Mouse (Mus musculus): ENCODE measurements at regions not wholly inside any gene's neighbourhood (a gene's known extent, or its start where the extent isn't known, plus 50 kb on each side); places are given as distances from the start of the nearest gene placed in this dataset.

GRCm38 (mm10) chr9:32032521-32033185 is 83.3 kb upstream of the Arhgap32 start:
- peak overlapping the region; percentile 92 for H3K9ac ChIP-seq (ENCODE audit: low read length)
- H3K9me3 ChIP-seq (ENCODE audit: control insufficient read depth, low read length): no peaks in the 10 kb centered on the region
- no peaks in the 10 kb centered on the region for H3K27me3 ChIP-seq (ENCODE audit: control insufficient read depth, insufficient read depth, low read length)
- H3K36me3 ChIP-seq (ENCODE audit: control insufficient read depth, insufficient read depth, low read length): no peaks in the 10 kb centered on the region
- TF ChIP-seq EP300 (optimal IDR thresholded peaks at IDR 0.05) (no peak), CTCF (IDR thresholded peaks at IDR 0.05; ENCODE audit: low read depth) (no peak)
- 0 out of 2 replicates have a peak, but pooled peaks cover 2% of the 10 kb centered on the region for H3K4me1 ChIP-seq (replicated peaks; ENCODE audit: control insufficient read depth, insufficient read depth)
- DNase-seq (ENCODE audit: low spot score): peak; percentile 59
- peak overlapping the region; percentile 91 for H3K27ac ChIP-seq (replicated peaks)
- WGBS: under 1% methylated on average over 38 of the region's 94 CpGs
- H3K4me3 ChIP-seq (ENCODE audit: low read depth, low read length): peak overlapping the region; percentile 73
- peak; percentile 62 for ATAC-seq (ENCODE audit: low FRiP score, low TSS enrichment)
- H3K4me2 ChIP-seq (replicated peaks; ENCODE audit: low read depth): peak overlapping the region; percentile 89

- no peaks in the 10 kb centered on the region for H3K4me1 ChIP-seq (replicated peaks; ENCODE audit: control insufficient read depth, insufficient read depth)
- DNase-seq (ENCODE audit: low spot score) (no peak), ATAC-seq (ENCODE audit: low FRiP score, low TSS enrichment) (no peak)
- TF ChIP-seq CTCF (IDR thresholded peaks at IDR 0.05; ENCODE audit: low read depth) (no peak), EP300 (optimal IDR thresholded peaks at IDR 0.05) (no peak)
- H3K9me3 ChIP-seq (ENCODE audit: control insufficient read depth, low read length): no peaks in the 10 kb centered on the region
- no peaks in the 10 kb centered on the region for H3K36me3 ChIP-seq (ENCODE audit: control insufficient read depth, insufficient read depth, low read length)
- 13% methylated on average over 6 of the region's 6 CpGs for WGBS
- no peak overlapping the region for H3K4me3 ChIP-seq (ENCODE audit: low read depth, low read length)
- no peak overlapping the region; the same call in 1 of the 2 replicates for H3K27ac ChIP-seq (replicated peaks)
- H3K27me3 ChIP-seq (ENCODE audit: control insufficient read depth, insufficient read depth, low read length): no peaks in the 10 kb centered on the region
- peak overlapping the region; percentile 89; the same call in 1 of the 2 replicates for H3K4me2 ChIP-seq (replicated peaks; ENCODE audit: low read depth)
- H3K9ac ChIP-seq (ENCODE audit: low read length): no peak overlapping the region
These were observed 82.0 kb upstream of the Arhgap32 start for GRCm38 (mm10) chr9:32033937-32034336.

GRCm38 (mm10) chr9:32039999-32040398 is 75.9 kb upstream of the Arhgap32 start:
- DNase-seq (ENCODE audit: low spot score) (no peak), ATAC-seq (ENCODE audit: low FRiP score, low TSS enrichment) (no peak)
- TF ChIP-seq EP300 (optimal IDR thresholded peaks at IDR 0.05) (no peak), CTCF (IDR thresholded peaks at IDR 0.05; ENCODE audit: low read depth) (no peak)
- Histone ChIP-seq H3K36me3 (ENCODE audit: control insufficient read depth, insufficient read depth, low read length) (no peaks in the 10 kb centered on the region), H3K27ac (replicated peaks) (no peak overlapping the region), H3K27me3 (ENCODE audit: control insufficient read depth, insufficient read depth, low read length) (no peaks in the 10 kb centered on the region), H3K4me3 (ENCODE audit: low read depth, low read length) (no peak overlapping the region), H3K4me2 (replicated peaks; ENCODE audit: low read depth) (no peak overlapping the region), H3K9ac (ENCODE audit: low read length) (no peak overlapping the region), H3K4me1 (replicated peaks; ENCODE audit: control insufficient read depth, insufficient read depth) (no peaks in the 10 kb centered on the region), H3K9me3 (ENCODE audit: control insufficient read depth, low read length) (no peaks in the 10 kb centered on the region)
- 92% methylated on average over 2 of the region's 2 CpGs for WGBS

GRCm38 (mm10) chr9:32043344-32043743 is 72.6 kb upstream of the Arhgap32 start:
- no peaks in the 10 kb centered on the region for H3K9me3 ChIP-seq (ENCODE audit: control insufficient read depth, low read length)
- H3K9ac ChIP-seq (ENCODE audit: low read length): no peak overlapping the region
- TF ChIP-seq CTCF (IDR thresholded peaks at IDR 0.05; ENCODE audit: low read depth) (no peak), EP300 (optimal IDR thresholded peaks at IDR 0.05) (no peak)
- no peaks in the 10 kb centered on the region for H3K36me3 ChIP-seq (ENCODE audit: control insufficient read depth, insufficient read depth, low read length)
- WGBS: 80% methylated on average over 1 of the region's 1 CpGs
- H3K4me1 ChIP-seq (replicated peaks; ENCODE audit: control insufficient read depth, insufficient read depth): no peaks in the 10 kb centered on the region
- no peak overlapping the region for H3K4me2 ChIP-seq (replicated peaks; ENCODE audit: low read depth)
- DNase-seq (ENCODE audit: low spot score) (no peak), ATAC-seq (ENCODE audit: low FRiP score, low TSS enrichment) (no peak)
- no peak overlapping the region for H3K27ac ChIP-seq (replicated peaks)
- no peaks in the 10 kb centered on the region for H3K27me3 ChIP-seq (ENCODE audit: control insufficient read depth, insufficient read depth, low read length)
- H3K4me3 ChIP-seq (ENCODE audit: low read depth, low read length): no peak overlapping the region

GRCm38 (mm10) chr9:32046791-32047190 is 69.1 kb upstream of the Arhgap32 start:
- DNase-seq (ENCODE audit: low spot score): no peak

GRCm38 (mm10) chr9:32048941-32049340 is 67.0 kb upstream of the Arhgap32 start:
- no peak for TF ChIP-seq CTCF (IDR thresholded peaks at IDR 0.05; ENCODE audit: low read depth)
- TF ChIP-seq EP300 (optimal IDR thresholded peaks at IDR 0.05): no peak
- no peak for ATAC-seq (ENCODE audit: low FRiP score, low TSS enrichment)
- H3K36me3 ChIP-seq (ENCODE audit: control insufficient read depth, insufficient read depth, low read length): no peaks in the 10 kb centered on the region
- H3K9me3 ChIP-seq (ENCODE audit: control insufficient read depth, low read length): no peaks in the 10 kb centered on the region
- H3K4me3 ChIP-seq (ENCODE audit: low read depth, low read length): no peak overlapping the region
- no peak overlapping the region for H3K27ac ChIP-seq (replicated peaks)
- no peak for DNase-seq (ENCODE audit: low spot score)
- 0 out of 2 replicates have a peak, but pooled peaks cover 3% of the 10 kb centered on the region for H3K4me1 ChIP-seq (replicated peaks; ENCODE audit: control insufficient read depth, insufficient read depth)
- WGBS: 51% methylated on average over 7 of the region's 7 CpGs
- no peak overlapping the region for H3K9ac ChIP-seq (ENCODE audit: low read length)
- H3K4me2 ChIP-seq (replicated peaks; ENCODE audit: low read depth): no peak overlapping the region
- no peaks in the 10 kb centered on the region for H3K27me3 ChIP-seq (ENCODE audit: control insufficient read depth, insufficient read depth, low read length)

More at GRCm38 (mm10) chr9:32046791-32047190, 69.1 kb upstream of the Arhgap32 start:
- Histone ChIP-seq H3K36me3 (ENCODE audit: control insufficient read depth, insufficient read depth, low read length) (no peaks in the 10 kb centered on the region), H3K4me3 (ENCODE audit: low read depth, low read length) (no peak overlapping the region), H3K27ac (replicated peaks) (no peak overlapping the region), H3K9ac (ENCODE audit: low read length) (no peak overlapping the region), H3K27me3 (ENCODE audit: control insufficient read depth, insufficient read depth, low read length) (no peaks in the 10 kb centered on the region), H3K4me2 (replicated peaks; ENCODE audit: low read depth) (no peak overlapping the region), H3K4me1 (replicated peaks; ENCODE audit: control insufficient read depth, insufficient read depth) (0 out of 2 replicates have a peak, but pooled peaks cover 3% of the 10 kb centered on the region), H3K9me3 (ENCODE audit: control insufficient read depth, low read length) (no peaks in the 10 kb centered on the region)
- 75% methylated on average over 3 of the region's 3 CpGs for WGBS
- ATAC-seq (ENCODE audit: low FRiP score, low TSS enrichment): no peak; the same call in 1 of the 2 replicates
- TF ChIP-seq CTCF (IDR thresholded peaks at IDR 0.05; ENCODE audit: low read depth) (no peak), EP300 (optimal IDR thresholded peaks at IDR 0.05) (no peak)
